Mouse (Mus musculus) liver, adult 2 months (tissue): ENCODE results near the gene Rex1bd.

Experiments
- CTCF ChIP-seq: fragments of 200-500 bp; IDR thresholded peaks from 2 replicates; pipeline ENCODE4 v1.5.1; 2011; ENCODE audit warnings: low read depth, low read length, control low read depth
- POLR2A ChIP-seq: fragments of 200-500 bp; IDR thresholded peaks from 2 replicates; pipeline ENCODE4 v1.6.1; 2011; ENCODE audit warnings: low read length, control low read depth; ENCODE audit not compliant: insufficient read depth; ENCODE audit errors: extremely low read depth

- no peak for TF ChIP-seq POLR2A
- TF ChIP-seq CTCF = no peak
Observed at GRCm38 (mm10) chr8:70501820-70502529, 4.6 kb downstream of the Rex1bd start.
